Mouse (Mus musculus) heart, embryonic 14.5 days (tissue): Measurements from ENCODE around the gene Dck. TPM values are rescaled to one million over a fixed set of nuclear protein-coding genes. Genes with fewer than 3 reads are reported as not detected.

Experiments
- ATAC-seq: fragments of 200-750 bp; cut with Nextera tagmentation; 2 replicates; pipeline ENCODE4 v1.8.0; 2017; ENCODE audit warnings: low read depth, moderate TSS enrichment; ENCODE audit not compliant: insufficient number of reproducible peaks, insufficient read depth, low FRiP score
- H3K27ac ChIP-seq, 2 experiments: fragments of 200-500 bp in 1 of 2; fragments of 300-500 bp in 1 of 2; sonication (generic) in 1 of 2; replicated peaks in 1 of 2; 2 replicates each; pipeline ENCODE4 v1.5.1; 2012 to 2014; ENCODE audit warnings: low read depth in 2 of 2, low read length in 2 of 2, control low read depth in 1 of 2, mild to moderate bottlenecking in 1 of 2, mixed read lengths in 1 of 2; ENCODE audit not compliant: control insufficient read depth in 1 of 2, insufficient read depth in 1 of 2
- H3K27me3 ChIP-seq: fragments of 300-500 bp; sonication (generic); 2 replicates; pipeline ENCODE4 v1.6.1; 2014; ENCODE audit warnings: mild to moderate bottlenecking, low read length, control low read depth; ENCODE audit not compliant: control insufficient read depth, insufficient read depth
- H3K36me3 ChIP-seq: fragments of 300-500 bp; sonication (generic); 2 replicates; pipeline ENCODE4 v1.6.1; 2014; ENCODE audit warnings: mild to moderate bottlenecking, control low read depth, low read length, mixed read lengths; ENCODE audit not compliant: control insufficient read depth, insufficient read depth
- H3K4me1 ChIP-seq, 2 experiments: fragments of 200-500 bp in 1 of 2; fragments of 300-500 bp in 1 of 2; sonication (generic) in 1 of 2; 2 replicates each; pipeline ENCODE4 v1.6.1; 2012 to 2014; ENCODE audit warnings: low read length in 2 of 2, control low read depth in 1 of 2, mixed read lengths in 1 of 2; ENCODE audit not compliant: control insufficient read depth in 2 of 2, insufficient read depth in 2 of 2
- H3K4me2 ChIP-seq: fragments of 300-500 bp; sonication (generic); 2 replicates; pipeline ENCODE4 v1.6.1; 2014; ENCODE audit warnings: mild to moderate bottlenecking, low read length
- H3K4me3 ChIP-seq, 2 experiments: fragments of 200-500 bp in 1 of 2; fragments of 300-500 bp in 1 of 2; sonication (generic) in 1 of 2; 2 replicates each; pipeline ENCODE4 v1.5.1; 2012 to 2014; ENCODE audit warnings: low read length in 2 of 2, mild to moderate bottlenecking in 2 of 2, control low read depth in 1 of 2, low read depth in 1 of 2, moderate library complexity in 1 of 2; ENCODE audit not compliant: control insufficient read depth in 1 of 2, insufficient read depth in 1 of 2
- H3K9ac ChIP-seq: fragments of 300-500 bp; sonication (generic); 2 replicates; pipeline ENCODE4 v1.6.1; 2014; ENCODE audit warnings: mild to moderate bottlenecking, low read length
- H3K9me3 ChIP-seq: fragments of 300-500 bp; sonication (generic); 2 replicates; pipeline ENCODE4 v1.6.1; 2016; ENCODE audit warnings: low read length, control low read depth; ENCODE audit not compliant: control insufficient read depth
- WGBS: fragments of 180-500 bp; shearing (Covaris S2); extraction: QIAGEN DNeasy Blood & Tissue Kit; methylation state at CpG from one replicate; pipeline ENCODE4 v1.1.7; 2014; 5-methylcytosine and 5-hydroxymethylcytosine counted together
- polyA plus RNA-seq: library from polyadenylated mRNA; unstranded; fragments of >200 nt; fragmentation: Nextera tagmentation; extraction: Ambion mirVana; gene quantifications from 2 replicates; pipeline ENCODE4 v1.2.1, GENCODE M21; 2014

Gene Dck
- polyA plus RNA-seq, 1 experiment from 2014 or later: 34.8 TPM

DNA sequence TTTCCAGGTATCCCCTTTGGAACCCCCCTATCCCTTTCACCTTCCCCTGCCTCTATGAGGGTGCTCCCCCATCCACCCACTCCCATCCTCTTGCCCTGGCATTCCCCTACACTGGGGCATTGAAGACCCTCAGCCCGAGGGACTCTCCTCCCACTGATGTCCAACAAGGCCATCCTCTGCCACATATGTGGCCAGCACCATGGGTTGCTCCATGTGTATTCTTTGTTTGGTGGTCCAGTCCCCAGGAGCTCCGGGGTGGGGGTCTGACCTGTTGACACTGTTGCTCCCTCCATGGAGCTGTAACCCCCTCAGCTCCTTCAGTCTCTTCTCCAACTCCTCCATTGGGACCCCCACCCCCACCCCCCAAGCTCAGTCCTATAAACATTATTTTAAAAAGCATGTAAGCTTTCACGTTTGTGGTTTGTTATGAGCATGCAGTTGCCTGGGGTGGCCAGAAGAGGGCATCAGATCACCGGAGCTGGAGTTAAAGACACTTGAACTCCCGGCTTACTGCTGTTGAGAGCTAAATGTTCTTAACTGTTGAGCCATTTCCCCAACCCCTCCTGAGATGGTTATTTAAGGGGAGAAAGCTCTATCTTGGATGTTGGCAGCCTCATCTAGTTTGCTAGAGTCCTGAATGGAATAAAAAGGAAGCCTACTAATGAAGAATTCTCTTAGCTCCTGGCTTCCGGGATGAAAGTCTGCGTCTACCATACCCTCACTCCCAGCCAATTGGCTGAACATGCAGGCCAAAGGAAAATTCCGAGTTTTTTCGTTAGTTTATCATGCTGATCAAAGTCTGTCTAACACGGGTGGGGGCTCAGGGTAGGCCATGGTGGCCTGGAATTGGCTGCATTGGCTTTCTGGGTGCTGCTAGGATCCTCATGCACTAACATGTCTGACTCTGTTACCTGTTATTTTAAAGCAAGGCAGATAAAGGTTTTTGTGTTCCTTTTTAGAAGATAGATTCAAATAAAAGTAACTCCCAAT lies 26.8 kb downstream of the Dck start:
- Histone ChIP-seq H3K4me2 (no peak overlapping the region), H3K9me3 (no peaks in the 10 kb centered on the region), H3K27ac (no peak overlapping the region), H3K27me3 (no peaks in the 10 kb centered on the region), H3K36me3 (0 out of 2 replicates have a peak, but pooled peaks cover under 1% of the 10 kb centered on the region), H3K4me1 (no peaks in the 10 kb centered on the region; a peak in 1 of 4 replicates), H3K9ac (no peak overlapping the region), H3K4me3 (no peak overlapping the region)
- WGBS: 37% methylated on average over 10 of the region's 10 CpGs
- no peak for ATAC-seq

DNA sequence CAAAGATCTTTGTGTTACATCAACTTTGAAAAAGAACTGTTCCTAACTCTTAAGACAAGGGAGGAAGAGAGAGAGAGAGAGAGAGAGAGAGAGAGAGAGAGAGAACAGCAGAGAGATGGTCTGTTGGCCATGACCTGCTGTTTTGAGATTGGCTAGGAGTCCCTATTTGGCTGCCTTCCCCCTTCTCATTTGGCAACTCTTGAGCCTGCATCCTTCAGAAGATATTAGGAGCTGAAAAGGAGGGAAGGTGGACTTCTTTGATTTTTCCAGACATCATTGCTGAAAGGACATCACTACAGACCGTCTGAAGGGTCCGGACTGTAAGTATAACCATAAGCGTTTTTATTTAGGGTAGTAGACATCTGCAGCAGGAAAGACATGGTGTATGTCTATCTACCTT lies 28.9 kb downstream of the Dck start:
- WGBS: 88% methylated on average over 3 of the region's 3 CpGs
- H3K36me3 ChIP-seq: no peaks in the 10 kb centered on the region

DNA sequence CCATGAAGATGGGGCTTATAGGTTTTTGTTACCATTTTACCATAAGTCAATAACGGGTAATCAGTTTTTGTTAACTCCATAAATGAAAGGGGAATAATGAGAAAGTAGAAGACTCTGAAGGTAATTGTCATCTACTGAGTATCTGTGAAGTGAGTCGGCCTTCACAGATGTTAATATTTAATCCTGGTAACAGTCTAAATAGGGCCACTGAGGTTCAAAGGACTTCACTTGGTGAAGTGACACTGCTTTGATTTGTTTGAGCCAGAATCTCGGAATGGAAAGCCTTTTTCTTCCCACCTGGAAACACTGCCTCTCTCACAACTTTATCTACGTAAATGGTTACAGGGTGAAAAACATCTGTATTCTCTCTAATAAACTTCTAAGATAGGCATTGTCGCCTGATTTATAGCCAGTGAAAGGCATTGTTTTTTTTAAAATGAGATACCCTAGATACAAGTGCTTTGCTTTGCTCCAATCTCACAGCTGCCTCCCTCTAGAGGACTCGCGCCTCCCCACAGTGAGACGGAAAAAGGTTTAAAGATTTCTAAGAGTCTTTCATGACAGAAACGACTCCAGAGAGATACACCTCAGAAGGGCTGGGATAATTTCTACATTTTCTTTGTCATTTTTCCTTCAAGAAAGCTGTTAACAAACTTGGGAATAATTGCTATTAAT lies 31.3 kb downstream of the Dck start:
- Histone ChIP-seq H3K27ac (no peak overlapping the region), H3K4me1 (no peaks in the 10 kb centered on the region; a peak in 1 of 4 replicates), H3K4me3 (no peak overlapping the region), H3K4me2 (no peak overlapping the region), H3K36me3 (no peaks in the 10 kb centered on the region), H3K9ac (no peak overlapping the region), H3K27me3 (no peaks in the 10 kb centered on the region), H3K9me3 (no peaks in the 10 kb centered on the region)
- 57% methylated on average over 9 of the region's 9 CpGs for WGBS
- ATAC-seq: no peak

More for the DNA sequence above, 28.9 kb downstream of the Dck start:
- Histone ChIP-seq H3K9me3 (no peaks in the 10 kb centered on the region), H3K27me3 (no peaks in the 10 kb centered on the region), H3K9ac (no peak overlapping the region), H3K4me2 (no peak overlapping the region), H3K4me1 (no peaks in the 10 kb centered on the region; a peak in 1 of 4 replicates), H3K27ac (no peak overlapping the region), H3K4me3 (no peak overlapping the region)
- no peak for ATAC-seq

DNA sequence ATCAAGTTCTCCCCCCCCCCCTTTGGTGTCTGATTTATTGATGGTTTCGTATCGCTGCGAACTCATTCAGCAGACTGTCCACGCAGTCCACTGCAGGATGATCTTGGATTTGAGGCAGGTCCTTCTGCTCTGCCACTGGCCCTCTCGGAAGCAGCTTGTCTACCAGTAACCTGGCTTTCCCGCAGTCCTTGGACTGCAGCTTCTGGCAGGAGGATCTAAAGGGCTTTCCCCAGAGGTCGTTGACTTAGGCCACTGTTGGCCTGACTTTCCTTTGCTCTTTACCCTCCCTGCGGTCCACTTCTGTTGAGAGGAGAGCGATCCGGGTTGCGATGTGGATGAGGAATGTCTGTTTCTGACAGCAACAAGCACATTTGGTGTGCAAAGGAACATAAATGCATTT lies 31.8 kb downstream of the Dck start:
- H3K27ac ChIP-seq: no peak overlapping the region
- no peak for ATAC-seq
- H3K4me1 ChIP-seq: no peaks in the 10 kb centered on the region; a peak in 1 of 4 replicates
- H3K27me3 ChIP-seq: no peaks in the 10 kb centered on the region
- no peak overlapping the region for H3K4me3 ChIP-seq
- H3K9ac ChIP-seq: no peak overlapping the region
- no peaks in the 10 kb centered on the region for H3K9me3 ChIP-seq
- no peaks in the 10 kb centered on the region for H3K36me3 ChIP-seq
- H3K4me2 ChIP-seq: no peak overlapping the region
- 60% methylated on average over 11 of the region's 11 CpGs for whole genome bisulfite sequencing

DNA sequence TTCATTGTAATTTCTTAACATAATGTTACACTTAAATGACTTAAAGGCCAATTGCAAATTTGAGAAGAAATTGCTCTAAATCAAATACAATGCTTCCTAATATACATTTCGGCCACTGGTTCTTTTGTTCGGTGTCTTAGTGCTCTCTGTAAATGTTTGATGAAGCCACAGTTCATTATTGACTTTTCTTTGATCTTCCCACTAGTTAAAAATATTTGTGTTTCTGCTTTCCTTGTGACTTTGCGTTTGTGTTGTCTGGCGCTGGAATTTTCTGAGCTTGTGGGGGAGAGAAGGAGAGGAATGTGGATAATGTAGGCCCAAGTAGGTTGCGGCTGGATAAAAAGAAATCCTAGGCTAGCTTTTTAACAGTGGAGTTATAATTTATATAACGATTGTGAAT lies 32.3 kb downstream of the Dck start:
- no peak for ATAC-seq
- H3K4me1 ChIP-seq: no peaks in the 10 kb centered on the region; a peak in 1 of 4 replicates
- H3K27me3 ChIP-seq: no peaks in the 10 kb centered on the region
- no peak overlapping the region for H3K4me3 ChIP-seq
- no peak overlapping the region for H3K4me2 ChIP-seq
- H3K27ac ChIP-seq: no peak overlapping the region
- no peaks in the 10 kb centered on the region for H3K9me3 ChIP-seq
- H3K36me3 ChIP-seq: no peaks in the 10 kb centered on the region
- H3K9ac ChIP-seq: no peak overlapping the region
- WGBS: 70% methylated on average over 6 of the region's 6 CpGs

DNA sequence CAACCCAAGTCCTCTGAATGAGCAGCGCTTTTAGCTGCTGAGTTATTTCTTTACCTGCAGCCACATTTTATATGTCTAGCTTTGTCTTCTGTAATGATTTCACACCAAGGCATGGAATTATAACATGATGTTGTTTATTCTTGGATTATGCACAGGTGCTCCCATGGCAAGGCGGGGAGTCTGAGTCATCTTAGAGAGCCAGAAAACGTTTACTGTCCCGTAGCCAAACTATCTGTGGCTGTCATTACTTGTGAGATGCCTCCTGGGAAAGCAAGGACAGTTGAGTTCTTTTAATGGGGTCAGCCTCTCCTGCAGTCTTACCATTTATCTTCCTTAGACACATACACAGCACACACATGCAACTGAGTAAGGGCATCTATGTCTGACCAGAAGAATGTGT lies 40.8 kb downstream of the Dck start:
- no peak overlapping the region for H3K9ac ChIP-seq
- H3K27me3 ChIP-seq: no peaks in the 10 kb centered on the region
- 80% methylated on average over 4 of the region's 4 CpGs for WGBS
- peaks cover 13 to 19% of the 10 kb centered on the region in 2 experiments for H3K4me1 ChIP-seq
- no peak overlapping the region for H3K4me2 ChIP-seq
- no peaks in the 10 kb centered on the region for H3K36me3 ChIP-seq
- H3K4me3 ChIP-seq: no peak overlapping the region
- H3K27ac ChIP-seq: no peak overlapping the region
- no peaks in the 10 kb centered on the region for H3K9me3 ChIP-seq
- ATAC-seq: no peak

DNA sequence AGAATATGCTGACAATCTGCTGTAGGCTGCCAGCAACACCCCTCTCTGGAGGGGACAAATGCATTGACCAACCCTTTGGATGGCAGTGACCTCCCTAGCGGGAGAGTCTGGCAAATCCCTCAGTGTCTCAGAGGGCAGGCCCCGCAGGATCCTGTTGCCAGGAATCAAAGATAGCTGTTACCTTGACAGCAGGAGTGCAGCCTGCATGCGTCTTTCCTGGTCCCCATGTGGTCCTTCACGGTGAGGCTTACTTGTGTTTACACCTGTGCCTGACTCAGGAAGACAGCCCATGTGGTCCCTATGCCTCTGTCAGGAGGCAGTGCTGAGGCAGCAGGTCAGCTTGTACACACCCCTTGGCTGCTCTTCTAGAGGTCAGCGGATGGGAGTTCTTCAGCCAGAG lies 41.5 kb downstream of the Dck start:
- no peak overlapping the region for H3K4me2 ChIP-seq
- no peak overlapping the region for H3K4me3 ChIP-seq
- no peak overlapping the region for H3K9ac ChIP-seq
- H3K27me3 ChIP-seq: no peaks in the 10 kb centered on the region
- no peaks in the 10 kb centered on the region for H3K9me3 ChIP-seq
- ATAC-seq: no peak
- no peaks in the 10 kb centered on the region for H3K36me3 ChIP-seq
- H3K4me1 ChIP-seq: peaks cover 13 to 19% of the 10 kb centered on the region in 2 experiments
- no peak overlapping the region for H3K27ac ChIP-seq
- WGBS: 9% methylated on average over 5 of the region's 5 CpGs
